Mouse (Mus musculus): ENCODE results near the gene R3hdm4.
"Not testable (repeated sequence)": the region's sequence is repeated elsewhere in the genome, so short reads cannot be mapped to it uniquely, and the experiment has no call there.

Gene R3hdm4

DNA sequence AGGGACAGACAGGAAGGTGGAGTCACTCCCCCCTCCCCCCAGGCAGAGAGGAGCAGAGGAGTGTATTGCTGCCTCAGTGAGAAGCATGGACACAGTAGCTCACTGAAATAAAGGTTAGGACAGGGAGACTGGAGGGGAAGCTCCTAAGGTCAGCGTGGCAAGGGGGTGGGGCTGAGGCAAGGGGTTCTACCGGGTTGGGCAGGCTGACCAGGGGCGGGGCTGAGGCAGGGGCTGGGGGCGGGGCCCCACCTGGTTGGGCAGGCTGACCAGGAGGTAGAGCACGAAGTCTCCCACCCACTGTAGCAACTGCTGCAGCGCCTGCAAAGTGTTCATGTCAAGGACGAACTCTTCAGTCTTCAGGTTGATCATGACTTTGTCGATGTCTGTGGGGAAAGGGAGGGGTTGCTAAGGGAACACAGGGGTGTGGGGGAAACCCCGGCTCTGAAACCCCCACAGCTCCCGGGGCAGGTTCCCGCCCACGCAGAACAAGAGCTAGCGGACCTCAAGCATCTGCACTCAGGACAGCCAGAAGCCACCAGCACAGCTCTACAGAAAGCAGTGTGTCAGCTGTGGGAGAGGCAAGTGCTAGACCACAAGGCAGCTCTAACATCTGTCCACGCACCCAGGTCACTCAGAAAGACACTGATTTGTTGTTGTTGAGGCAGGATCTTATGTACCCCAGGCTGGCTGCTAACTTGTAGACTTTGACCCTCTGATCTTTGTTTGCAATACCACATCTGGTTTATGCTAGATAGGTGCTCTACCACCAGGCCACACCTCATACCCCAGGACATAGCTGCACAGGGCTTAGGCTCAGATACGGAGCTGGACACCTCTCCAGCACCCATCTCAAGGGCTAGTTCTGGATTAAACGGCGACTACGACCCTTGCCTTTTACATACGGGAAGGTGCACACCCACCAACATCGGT is 23.4 kb downstream of the R3hdm4 start:
- peak; percentile 25 for DNase-seq

DNA sequence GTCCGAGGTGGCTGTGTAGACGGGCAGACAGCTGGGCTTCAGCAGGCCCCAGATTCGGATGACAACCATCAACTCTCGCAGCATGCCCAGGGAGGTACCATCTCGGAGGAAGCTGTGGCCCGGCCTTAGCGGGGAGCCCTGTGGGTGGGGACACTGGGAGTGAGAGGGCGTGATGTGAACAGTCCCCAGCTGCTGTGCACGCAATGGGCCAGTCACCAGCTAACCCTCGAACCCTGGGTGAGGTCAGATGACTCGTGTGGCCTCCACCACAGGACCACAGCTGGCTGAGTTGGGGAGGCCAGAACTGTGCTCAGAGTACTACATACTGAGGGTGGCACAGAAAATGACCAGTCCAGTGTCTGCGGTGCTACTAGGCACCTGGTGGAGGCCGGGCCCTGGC is 24.2 kb downstream of the R3hdm4 start:
- no peak for DNase-seq

DNA sequence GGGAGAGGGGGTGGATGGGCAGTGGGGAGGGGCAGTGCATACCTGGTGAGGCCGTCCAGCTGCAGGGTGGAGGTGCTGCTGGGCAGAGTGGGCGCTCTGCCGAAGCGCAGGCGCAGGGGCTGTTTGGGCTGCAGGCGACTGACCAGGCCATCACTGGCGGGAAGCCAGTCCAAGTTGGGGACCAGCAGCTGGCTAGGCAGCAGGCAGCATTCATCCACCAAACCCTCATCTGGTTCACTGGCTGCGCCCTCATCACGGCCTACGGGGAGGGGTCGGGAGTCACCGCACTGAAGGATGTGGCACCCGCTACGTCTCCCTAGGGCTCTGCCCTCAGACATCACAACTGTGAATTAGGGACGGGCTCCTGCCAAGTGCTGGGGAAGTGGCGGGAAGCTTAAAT is 24.7 kb downstream of the R3hdm4 start:
- no peak for DNase-seq

DNA sequence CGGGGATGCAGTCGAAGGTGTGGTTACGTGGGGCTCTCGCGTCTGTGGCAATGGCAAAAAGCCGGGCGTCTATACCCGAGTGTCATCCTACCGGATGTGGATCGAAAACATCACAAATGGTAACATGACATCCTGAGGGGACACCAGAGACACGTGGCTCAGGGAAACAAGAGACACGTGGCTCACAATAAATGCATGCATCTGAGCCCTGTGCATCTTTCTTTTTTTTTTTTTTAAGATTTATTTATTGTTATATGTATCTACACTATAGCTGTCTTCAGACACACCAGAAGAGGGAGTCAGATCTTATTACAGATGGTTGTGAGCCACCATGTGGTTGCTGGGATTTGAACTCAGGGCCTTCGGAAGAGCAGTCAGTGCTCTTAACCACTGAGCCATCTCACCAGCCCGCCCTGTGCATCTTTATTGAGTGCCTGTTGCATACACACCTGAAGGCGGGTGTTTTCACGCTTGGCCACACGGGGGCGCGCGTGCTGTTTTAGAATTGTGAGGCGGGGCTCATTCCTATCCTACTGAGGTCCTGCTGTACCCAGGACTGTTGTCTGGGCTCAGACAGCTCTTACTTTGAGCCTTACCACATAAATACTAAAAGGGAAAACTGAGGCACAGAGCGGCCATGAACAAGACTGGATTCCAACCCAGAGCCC is 28.4 kb downstream of the R3hdm4 start:
- DNase-seq, result peak; percentile 86

DNA sequence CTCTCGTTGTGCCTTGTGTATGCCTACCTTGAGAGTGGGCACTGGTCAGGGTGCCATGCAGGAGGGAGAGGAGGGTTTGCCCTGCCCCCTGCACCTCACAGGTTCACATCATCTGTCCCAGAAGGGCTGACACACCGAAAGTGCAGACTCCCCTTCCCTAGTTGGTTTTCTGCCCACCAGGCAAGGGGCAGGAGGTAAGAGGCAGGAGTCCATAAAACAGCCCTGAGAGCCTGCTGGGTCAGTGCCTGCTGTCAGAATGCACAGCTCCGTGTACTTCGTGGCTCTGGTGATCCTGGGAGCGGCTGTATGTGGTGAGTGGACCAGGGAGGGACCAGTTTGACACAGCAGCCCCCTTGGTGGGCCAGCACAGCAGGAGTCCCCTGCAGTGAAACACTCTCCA is 30.3 kb downstream of the R3hdm4 start, which contains the start of gene Cfd:
Gene Cfd (plus strand): TSS at position 184 of the 400 bp plus-strand sequence.
- no peak for DNase-seq

DNA sequence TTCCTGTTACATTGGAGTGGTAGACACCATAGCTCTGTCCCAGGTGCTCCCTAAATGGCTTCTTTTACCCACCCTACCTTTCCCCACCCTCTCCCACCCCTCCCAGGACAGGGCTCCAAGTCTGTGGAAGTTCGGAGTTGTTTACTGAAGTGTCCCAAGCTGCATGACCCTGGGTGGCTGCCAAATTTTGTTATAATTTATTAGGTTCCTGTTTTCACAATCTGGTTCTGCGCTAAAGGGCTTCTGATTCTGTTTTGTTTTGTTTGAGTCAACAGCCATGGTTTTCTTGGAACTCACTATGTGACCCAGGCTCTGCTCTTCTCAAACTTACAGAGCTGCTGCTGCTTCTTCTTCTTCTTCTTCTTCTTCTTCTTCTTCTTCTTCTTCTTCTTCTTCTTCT is 31.6 kb downstream of the R3hdm4 start:
- no peak for DNase-seq

DNA sequence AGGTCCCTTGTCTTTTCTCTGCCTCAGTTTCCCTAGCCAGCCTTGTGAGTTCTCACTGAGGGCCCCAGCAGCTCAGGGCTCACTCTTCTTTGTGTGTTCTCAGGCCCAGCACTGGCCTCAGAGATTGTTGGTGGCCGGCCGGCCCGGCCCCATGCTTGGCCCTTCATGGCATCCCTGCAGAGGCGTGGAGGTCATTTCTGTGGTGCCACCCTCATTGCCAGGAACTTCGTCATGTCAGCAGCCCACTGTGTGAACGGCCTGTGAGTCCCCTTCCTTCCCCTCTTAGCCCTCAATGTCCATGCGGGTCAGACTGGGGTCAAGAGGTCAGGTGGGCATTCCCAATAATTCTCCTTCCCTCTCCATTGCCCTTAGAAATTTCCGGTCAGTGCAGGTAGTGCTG is 34.4 kb downstream of the R3hdm4 start:
- DNase-seq, result no peak

DNA sequence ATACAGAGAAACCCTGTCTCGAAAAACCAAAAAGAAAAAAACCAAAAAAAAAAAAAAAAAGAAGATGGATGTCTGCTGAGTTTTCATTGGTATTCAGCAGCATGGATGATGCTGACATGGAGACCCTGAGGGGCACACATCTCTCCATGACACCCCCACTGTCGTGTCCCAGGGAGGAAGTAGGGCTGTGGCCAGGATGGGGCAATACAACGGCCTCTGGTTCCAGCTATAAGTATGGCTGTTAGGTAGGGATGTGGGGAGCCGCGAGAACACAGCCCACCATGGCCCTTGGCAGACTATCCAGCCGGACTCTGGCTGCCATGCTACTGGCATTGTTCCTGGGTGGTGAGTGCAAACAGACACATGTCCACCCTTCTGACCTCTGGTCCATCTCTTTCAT is 35.0 kb downstream of the R3hdm4 start, which contains the start of gene Elane:
Gene Elane (plus strand): TSS at position 194 of the 400 bp plus-strand sequence.
- no peak for DNase-seq

DNA sequence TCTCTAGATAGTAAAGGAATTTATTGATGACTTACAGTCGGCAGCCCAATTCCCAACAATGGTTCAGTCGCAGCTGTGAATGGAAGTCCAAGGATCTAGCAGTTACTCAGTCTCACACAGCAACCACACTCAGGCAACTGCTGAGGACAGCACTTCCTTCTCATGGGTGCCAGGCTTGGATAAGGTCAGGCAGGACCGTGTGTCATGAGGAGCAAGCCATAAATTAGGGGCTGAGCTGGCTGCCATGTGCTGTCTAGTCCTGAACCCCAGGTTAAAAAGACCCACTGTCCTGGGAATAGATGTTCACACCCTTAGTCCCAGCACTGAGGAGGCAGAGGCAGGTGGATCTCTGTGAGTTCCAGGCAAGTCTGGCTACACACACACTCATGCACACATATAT is 36.1 kb downstream of the R3hdm4 start:
- not testable (repeated sequence) for DNase-seq

DNA sequence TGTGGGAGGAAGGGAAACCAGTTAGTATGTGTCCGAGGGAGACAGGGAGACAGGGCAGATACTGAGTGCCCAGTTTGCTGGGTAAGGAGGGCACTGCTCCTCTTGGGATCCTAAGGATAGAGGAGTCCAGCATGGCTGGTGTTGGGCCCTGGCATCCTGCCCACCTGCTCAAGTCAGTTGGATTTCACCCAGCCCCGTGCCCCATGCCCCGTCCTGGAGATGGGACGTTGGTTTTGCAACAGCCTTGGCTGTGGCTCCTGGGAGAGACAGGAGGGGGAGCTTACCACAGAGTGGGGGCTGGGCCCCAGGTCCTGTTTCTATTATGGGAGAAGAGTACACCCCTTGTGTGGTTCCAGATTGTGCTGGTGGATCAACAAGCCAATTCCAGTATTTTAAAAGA is 36.6 kb downstream of the R3hdm4 start:
- DNase-seq, result peak; percentile 85

DNA sequence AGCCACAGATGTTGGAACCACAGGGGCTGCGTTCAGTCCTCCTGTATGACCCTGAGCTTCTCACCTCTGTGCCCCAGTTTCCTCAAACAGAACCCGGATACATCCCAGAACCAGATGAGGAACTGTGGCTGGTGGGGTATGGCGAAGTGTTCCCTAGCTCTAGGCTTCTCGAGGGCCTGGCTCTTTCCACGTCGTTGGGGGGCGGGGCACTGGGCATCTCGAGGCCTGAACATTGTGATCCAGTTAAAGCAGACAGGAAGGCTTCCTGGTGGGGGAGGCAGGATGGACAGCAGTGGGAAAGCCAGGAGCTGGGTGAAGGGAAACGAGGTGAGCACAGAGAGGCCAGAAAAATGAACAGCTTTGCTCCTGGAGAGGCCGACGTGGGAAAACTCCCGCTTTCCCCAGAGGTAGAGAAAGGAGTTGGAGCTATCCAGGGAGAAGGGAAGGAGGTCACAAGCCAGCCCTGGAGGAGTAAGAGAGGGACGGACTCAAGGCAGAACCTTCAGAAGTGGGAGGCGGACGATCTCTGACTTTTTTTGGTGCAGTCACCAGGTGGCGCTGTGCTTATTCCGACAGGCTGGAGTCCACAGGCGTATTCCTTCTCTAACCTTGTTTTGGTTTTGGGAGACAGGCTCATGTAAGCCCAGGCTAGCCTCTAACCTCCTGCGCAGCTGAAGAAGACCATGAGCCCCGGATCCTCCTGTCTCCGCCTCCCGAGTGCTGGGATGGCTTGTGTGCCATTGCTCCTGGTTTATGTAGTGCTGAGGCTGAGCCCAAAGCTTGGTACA is 37.5 kb downstream of the R3hdm4 start:
- DNase-seq, result peak; percentile 89

DNA sequence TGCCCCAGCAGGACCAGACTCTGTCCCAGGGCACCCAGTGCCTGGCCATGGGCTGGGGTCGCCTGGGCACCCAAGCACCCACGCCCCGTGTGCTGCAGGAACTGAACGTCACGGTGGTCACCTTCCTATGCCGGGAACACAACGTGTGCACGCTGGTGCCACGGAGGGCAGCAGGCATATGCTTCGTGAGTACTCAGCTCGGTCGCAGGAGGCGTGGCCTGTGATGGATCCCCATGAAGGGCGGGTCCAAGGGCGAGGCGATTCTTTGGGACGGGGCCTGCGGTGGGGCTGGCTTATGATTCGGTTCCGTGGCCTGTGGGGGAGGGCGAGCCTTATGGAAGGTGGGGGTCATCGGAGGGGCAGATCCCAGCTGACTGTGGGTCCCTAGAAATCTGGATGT is 39.0 kb downstream of the R3hdm4 start:
- DNase-seq, result no peak

DNA sequence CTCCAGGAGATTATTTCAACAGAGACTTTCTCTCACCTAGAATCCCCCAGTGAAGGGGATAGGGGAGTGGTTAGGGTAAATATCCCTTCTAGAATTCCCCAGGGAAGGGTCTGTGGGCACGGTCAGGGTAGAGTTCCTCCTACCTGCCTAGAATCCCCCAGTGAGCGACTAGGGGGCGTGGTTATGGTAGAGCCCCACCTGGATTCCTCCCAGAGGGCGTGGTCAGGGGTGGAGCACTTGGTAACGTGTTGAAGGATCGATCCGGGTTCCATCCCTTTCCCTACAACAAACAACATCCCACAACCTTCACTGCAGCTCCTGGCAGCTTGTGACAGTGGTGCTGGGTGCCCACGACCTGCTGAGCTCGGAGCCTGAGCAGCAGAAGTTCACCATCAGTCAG is 40.3 kb downstream of the R3hdm4 start:
- no peak for DNase-seq

DNA sequence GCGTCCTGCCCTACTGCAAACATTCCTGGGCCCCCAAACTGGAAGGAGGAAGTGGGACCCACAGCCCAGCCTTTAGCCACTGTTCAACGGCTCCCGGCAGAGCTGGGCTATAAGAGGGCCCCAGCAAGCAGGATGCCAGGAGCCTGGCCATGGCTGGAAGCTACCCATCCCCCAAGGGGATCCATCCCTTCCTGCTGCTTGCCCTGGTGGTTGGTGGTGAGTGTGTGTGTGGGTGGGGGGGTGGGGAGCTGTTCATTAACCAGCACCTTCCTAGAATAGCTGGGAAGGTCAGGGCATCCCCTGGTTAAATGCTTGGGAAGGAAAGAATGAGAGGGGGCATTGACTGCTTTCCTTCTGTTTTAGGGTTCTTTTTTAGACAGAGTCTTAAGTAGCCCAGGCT is 41.5 kb downstream of the R3hdm4 start:
- DNase-seq, result no peak

DNA sequence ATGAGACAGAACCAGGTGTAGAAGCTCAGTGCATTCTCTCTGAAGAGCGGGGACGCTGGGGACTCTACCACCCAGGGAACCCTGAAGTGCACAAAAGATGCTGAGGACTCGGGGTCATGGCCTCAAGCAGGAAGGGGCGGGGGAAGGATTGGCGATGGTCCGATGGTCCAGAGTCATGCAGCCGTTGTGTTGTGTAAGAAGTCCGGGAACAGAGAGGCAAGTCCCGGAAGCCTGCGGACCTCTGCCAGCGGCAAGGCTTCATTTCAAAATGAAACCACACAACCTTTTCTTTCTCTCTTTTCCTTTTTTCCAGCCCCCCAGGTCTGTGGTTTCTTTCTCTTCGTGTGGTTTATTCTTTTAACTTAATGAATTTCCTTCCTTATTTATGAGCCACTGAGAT is 43.3 kb downstream of the R3hdm4 start:
- DNase-seq, result peak; percentile 52

DNA sequence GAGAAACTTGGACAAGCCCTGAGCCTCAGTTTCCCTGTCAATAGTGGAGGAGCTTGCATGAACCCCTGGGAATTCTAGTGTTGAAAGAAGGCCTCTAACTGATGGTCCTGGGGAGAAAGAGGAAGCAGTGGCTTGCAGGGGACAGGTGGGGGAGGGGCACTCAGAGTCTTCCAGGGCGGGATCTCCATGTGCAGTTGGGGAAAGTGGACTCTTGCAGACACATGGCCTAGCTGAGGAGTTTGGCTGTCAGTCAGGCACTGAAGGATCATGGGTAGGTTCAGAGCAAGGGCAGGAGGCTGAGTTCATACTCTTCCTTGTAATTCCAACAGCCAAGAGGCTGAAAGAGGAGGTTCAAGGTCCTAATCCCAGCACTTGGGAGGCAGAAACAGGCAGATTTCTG is 43.8 kb downstream of the R3hdm4 start:
- no peak for DNase-seq

DNA sequence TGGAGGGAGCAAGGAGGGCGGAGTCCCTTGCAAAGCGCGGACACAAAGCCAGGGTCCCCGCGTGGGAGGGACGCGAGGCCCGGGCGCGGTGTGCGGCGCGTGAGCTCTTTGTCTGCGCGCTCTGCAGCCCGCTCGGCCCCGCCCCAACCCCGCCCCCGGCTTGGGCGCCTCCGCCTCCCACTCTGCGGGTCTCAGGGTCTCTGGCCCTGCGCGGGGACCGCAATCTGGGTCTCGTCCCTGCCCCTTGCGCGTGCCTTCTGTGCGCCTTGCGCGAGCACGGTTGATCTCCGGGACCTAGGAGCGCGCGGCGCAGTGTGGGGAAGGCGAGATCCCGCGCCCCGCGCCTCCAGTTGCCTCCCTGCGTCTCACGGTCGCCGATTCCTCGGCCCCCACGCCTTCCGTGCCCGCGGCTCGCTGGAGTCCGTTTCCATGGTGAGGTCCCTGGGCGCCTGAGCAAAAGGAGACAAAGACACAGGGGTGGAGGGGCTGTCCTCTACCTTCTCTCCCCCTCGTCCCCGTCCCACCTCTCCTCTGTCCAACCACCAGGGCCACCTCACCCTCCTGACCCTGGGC is 46.6 kb downstream of the R3hdm4 start, which contains the start of the genes Prtn3 and Plppr3:
Gene Prtn3 (plus strand): TSS at position 187 of the 573 bp plus-strand sequence.
Gene Plppr3 (minus strand): TSS at position 345 of the 573 bp plus-strand sequence.
- DNase-seq, result peak; percentile 45

DNA sequence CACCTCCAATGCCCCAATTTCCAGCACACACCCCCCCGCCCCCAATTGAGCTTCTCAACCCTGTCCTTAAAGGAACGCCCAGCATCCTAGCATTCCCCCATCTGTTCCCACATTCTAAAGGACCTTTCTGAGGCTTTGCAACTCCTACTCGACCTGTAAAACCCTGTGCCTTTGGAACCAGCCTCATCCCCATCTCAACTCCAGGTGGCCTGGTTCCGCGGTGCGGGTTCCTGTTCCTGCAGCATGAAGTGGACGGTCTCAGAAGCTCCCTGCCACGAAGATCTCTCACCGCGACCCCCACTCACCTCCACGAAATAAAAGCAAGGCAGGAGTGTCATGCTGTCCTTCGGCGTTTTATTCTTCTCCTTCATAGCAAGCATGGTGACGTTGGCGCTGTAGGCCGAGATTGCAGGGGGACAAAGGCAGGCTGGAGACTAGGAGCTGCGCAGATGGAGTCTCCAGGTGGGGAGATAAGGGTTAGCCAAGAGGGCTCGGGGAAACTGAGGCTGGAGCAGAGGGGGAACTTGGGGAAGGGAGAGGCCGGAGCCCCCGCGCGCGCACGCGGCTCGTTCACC is 47.2 kb downstream of the R3hdm4 start:
- no peak for DNase-seq

DNA sequence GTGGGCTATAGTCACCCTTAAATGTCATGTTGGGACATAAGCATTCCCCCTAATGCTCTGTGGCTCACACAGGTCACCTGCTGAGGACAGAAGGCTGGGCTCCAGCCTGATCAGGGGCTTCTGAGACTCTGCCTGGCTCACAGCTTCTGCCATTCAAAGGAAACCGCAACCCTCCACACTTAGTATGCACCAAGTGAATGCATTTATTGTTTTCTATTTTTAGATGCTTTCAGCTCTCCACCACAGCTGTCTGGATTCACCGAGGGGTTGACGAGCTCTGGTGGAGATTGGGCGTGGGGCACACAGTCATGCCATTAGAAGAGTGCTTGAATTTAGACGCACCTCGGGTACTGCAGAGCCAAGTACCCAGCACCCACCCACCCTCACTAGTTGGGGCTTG is 47.7 kb downstream of the R3hdm4 start:
- DNase-seq, result no peak

DNA sequence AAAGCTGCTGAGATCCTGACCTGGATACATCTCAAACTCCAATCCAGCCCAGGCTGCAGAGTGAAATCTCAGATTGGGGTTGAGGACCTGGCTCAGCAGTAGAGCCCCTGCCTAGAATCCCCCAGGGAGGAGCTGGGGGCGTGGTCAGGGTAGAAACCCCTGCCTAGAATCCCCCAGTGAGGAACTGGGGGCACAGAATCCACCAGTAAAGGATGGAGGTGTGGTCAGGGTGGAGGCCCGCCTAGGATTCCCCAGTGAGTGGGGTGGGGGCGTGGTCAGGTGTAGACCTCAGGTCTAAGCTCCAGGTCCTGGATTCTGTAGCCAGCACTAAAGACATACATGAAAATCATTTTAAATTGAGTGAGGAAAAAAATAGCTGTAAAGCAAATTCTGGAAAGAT is 48.1 kb downstream of the R3hdm4 start:
- no peak for DNase-seq

DNA sequence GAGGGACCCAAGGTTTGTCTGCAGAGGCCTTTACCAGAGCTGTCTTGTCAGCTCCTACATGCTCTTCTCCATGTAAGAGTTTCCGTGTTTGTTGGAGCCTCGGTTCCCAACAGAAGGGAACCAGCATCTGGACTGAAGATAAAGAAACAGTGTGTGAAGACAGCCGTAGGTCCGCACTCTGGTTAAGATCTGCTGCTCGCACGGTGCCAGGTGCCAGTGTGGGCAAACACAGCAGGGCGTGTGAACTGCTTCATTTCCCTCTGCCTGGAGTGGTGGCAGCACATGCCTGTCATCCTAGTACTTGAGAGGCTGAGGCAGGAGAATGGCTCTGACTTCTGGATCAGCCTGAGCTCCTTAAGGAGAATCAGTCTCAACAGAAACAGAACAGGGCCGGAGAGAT is 49.2 kb downstream of the R3hdm4 start:
- no peak for DNase-seq

DNA sequence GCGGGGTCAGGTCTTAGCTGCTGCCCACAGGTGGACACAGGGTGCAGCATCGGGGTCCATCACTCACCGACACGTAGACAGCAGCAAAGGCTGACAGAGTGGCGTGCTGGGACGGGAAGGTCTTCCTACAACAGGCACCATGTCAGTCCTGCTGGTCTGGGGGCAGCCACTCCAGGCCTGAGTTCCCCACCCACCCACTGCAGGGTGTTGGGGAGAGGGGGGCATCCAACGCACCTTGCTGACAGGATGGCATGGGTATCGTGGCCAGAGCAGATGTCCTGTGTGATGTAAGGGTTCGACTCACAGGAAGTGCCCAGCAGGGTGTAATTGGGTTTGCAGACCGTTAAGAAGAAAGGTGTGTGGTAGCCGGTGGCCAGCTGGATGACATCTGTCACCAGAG is 54.4 kb downstream of the R3hdm4 start:
- DNase-seq, result no peak

Measured in kidney, adult 18-20 months (tissue).